Mouse (Mus musculus): ENCODE measurements around the gene Neurog2.

DNA sequence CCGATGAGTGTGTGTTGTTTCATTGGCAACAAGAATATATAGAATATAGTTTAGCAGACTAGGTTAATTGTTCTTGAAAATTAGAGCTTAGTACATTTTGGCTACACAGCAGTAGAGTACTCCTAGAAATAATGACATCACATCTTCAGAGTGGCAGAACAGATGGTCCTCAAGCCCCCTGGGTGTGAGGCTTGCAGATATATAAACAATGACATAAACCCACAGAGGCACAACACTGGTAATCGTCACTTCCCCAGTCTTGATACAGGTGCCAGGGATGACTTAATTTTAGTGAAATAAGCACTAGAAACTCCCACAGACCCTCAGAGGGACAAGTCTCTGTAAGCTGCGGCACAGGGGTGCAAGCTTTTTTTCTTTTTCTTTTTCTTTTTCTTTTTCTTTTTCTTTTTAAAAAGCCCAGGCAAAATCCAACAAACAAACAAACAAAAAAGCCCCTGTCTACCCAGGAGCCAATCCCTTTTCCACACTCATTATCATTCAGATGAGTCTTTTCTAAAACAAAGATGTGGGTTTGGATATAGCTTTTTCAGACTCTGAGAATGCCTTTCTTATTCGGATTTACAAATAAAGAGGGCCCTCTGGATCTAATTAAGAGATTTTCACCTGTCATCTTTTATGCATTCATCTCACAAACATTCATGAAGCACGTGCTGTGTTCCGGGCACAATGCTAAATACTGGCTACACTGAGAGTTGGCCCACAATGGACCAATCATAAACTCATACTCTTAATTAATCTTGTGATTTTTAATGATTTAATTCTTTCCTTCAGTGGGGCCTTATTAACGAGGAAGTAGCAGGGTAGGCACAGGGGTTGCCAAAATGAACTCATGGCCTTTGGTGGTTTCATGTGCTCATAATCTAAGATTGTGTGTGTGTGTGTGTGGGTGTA lies 19.1 kb downstream of the Neurog2 start:
- TF ChIP-seq POLR2A (IDR thresholded peaks at IDR 0.05; ENCODE audit: control insufficient read depth in 1 of 2, insufficient read depth in 1 of 2, low read depth in 1 of 2, low read length in 2 of 2, poor library complexity in 1 of 2) = no peak
- TF ChIP-seq CTCF (IDR thresholded peaks at IDR 0.05 in 2 of 3, conservative IDR thresholded peaks at IDR 0.05 in 1 of 3; ENCODE audit: control insufficient read depth in 1 of 3, insufficient read depth in 1 of 3, low read depth in 2 of 3, low read length in 3 of 3, poor library complexity in 1 of 3, severe bottlenecking in 1 of 3) = no peak
- no peak for TF ChIP-seq MYB (IDR thresholded peaks at IDR 0.05; ENCODE audit: low read depth, low read length)
- TF ChIP-seq ZKSCAN1 (IDR thresholded peaks at IDR 0.05; ENCODE audit: low read depth, low read length) = no peak
- TF ChIP-seq NELFE (IDR thresholded peaks at IDR 0.05; ENCODE audit: low read depth, low read length) = no peak
- no peak for TF ChIP-seq GATA1 (IDR thresholded peaks at IDR 0.05; ENCODE audit: low read depth, low read length)
- TF ChIP-seq ZC3H11A (IDR thresholded peaks at IDR 0.05; ENCODE audit: low read depth, low read length) = no peak
- TF ChIP-seq MYC (IDR thresholded peaks at IDR 0.05; ENCODE audit: low read depth, low read length) = no peak
- TF ChIP-seq KAT2A (conservative IDR thresholded peaks at IDR 0.05; ENCODE audit: low read depth, low read length) = no peak

Measured in MEL (cell line).